Mouse (Mus musculus) CD4-positive, CD25-positive, alpha-beta regulatory T cell, adult 2 months (primary cell): Measurements from ENCODE around the gene Olfr763.
"Not testable (repeated sequence)": the region's sequence is repeated elsewhere in the genome, so short reads cannot be mapped to it uniquely, and the experiment has no call there.

Source experiments
- DNase-seq: peaks from one replicate; pipeline ENCODE4 v3.0.0-alpha.2; 2012; ENCODE audit warnings: low read depth, low spot score

The Olfr763 gene

GRCm38 (mm10) chr10:129010288-129010841 is at the start of gene Olfr763:
Gene Olfr763 (plus strand): TSS chr10:129010791.
- DNase-seq, result no peak

GRCm38 (mm10) chr10:128964961-128965360 is 45.6 kb upstream of the Olfr763 start:
- DNase-seq, result no peak

GRCm38 (mm10) chr10:128965871-128966270 is 44.7 kb upstream of the Olfr763 start:
- no peak for DNase-seq

DNA sequence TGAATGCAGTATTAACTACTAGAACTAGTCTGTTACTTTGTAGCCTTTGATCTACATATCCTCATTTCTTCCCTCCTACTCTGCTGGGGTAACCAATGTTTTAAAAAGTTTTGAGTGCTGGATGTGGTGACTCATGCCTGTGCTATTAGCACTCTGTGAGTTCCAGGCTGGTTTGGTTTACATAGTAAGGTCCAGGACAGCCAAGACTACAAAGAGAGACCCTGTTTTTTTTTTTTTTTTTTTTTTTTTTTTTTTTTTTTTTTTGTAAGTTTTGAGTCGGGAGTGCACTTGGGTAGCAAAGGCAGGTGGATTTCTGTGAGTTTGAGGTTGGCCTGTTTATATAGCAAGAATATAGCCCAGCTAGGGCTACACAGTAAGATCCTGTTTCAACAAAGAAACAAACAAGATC is 42.2 kb upstream of the Olfr763 start:
- no peak for DNase-seq

- DNase-seq, result no peak
Observed at GRCm38 (mm10) chr10:128970740-128971250, 39.8 kb upstream of the Olfr763 start.

GRCm38 (mm10) chr10:128972841-128973240 is 37.8 kb upstream of the Olfr763 start:
- no peak for DNase-seq

DNA sequence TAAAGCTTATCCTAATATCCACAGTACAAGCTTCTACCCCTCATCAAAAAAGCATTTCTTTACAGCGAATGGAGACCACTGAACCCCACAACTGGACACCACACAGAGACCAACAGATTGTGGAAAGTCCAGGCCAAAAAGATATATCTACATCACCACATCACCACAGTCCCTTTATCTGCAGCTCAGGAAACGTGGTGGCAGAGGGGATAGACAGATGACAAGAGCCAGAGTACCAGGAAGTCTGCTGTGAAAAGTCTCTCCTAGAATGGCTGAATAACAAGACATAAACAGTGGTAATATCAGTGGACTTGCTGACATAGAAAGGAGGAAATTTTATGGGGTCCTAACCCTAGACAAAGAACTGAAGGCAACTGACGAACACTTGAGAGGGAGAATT is 34.2 kb upstream of the Olfr763 start:
- no peak for DNase-seq

GRCm38 (mm10) chr10:128977522-128978114 is 33.0 kb upstream of the Olfr763 start:
- DNase-seq, result peak; percentile 60

DNA sequence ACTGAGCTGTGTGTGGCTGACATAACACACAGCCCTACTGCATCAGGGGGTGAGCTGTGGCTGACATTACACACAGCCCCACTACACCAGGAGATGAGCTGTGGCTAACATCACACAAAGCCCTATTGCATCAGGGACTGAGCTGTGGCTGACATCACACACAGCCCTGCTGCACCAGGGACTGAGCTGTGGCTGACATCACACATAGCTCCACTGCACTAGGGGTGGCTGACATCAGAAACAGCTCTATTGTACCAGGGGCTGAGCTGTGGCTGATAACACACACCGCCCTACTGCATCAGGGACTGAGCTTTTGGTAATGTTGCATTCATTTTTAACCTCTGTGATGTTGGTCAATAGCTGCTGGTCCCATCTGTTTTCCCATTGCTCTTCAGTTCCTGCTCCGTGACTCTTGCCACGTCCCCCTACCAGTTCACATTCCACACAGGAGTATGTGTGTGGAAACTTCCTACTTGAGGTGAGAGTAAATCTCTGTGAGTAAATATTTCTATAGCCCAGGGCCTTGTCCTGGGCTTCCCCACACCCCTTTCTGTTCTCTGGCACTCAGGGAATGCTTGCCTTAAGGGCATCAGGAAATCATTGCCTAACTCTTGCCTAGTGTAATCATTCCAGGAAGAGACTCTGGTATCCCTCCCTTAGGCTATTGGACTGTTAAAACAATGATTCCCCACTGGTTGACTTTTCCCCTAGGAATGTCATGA is 29.8 kb upstream of the Olfr763 start:
- DNase-seq, result no peak

GRCm38 (mm10) chr10:128989131-128989530 is 21.5 kb upstream of the Olfr763 start, which contains the start of gene Olfr9:
Gene Olfr9 (plus strand): TSS chr10:128989431.
- DNase-seq, result not testable (repeated sequence)

- not testable (repeated sequence) for DNase-seq
Observed at GRCm38 (mm10) chr10:128990129-128990850, 20.3 kb upstream of the Olfr763 start.

GRCm38 (mm10) chr10:128990994-128991393 is 19.6 kb upstream of the Olfr763 start:
- DNase-seq, result peak; percentile 40

DNA sequence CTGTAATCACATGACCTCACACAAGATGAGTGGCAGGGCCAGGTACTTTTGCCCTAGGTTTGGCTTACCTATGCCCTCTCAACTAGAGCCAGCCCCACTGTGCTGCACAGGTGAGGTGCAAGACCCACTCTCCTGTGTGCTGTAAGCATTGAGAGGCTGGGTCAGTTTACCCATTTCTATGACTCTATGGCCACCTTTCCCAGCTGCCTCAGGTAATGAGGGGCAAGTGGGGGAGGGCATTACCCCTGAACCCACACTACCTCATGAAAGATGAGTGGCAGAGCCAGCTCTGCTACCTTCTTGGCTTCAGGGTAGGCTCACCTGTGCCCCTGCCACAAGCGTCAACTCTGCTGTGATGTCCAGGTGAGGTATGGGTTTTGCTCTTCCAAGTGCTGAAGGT is 14.8 kb upstream of the Olfr763 start:
- DNase-seq, result no peak

- DNase-seq, result no peak
Observed at GRCm38 (mm10) chr10:128996523-128997040, 14.0 kb upstream of the Olfr763 start.

- DNase-seq, result no peak
Observed at GRCm38 (mm10) chr10:129004032-129004920, 6.3 kb upstream of the Olfr763 start.

- DNase-seq, result not testable (repeated sequence)
Observed at GRCm38 (mm10) chr10:129011511-129011910, 920 bp downstream of the Olfr763 start.

GRCm38 (mm10) chr10:129014477-129014876 is 3.9 kb downstream of the Olfr763 start:
- DNase-seq, result no peak

DNA sequence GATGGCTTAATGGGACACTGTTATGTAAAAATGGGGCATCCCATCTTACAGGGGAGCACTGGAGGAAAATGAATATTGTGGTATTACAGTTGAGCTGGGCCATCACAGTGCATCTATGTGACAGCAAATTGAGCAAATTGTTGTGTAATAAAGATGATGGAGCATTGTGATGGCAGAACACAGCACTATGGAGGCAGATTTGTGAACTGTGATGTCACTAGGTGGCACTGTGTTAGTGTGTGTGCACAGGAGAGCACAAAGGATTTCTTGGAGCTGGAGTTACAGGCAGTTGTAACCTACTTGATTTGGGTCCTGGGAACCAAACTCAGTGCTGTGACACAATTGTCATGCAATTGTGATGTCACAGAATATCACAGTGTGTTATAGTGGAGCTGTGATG is 12.7 kb downstream of the Olfr763 start:
- no peak for DNase-seq

GRCm38 (mm10) chr10:129026018-129026662 is 15.5 kb downstream of the Olfr763 start:
- peak; percentile 59 for DNase-seq

DNA sequence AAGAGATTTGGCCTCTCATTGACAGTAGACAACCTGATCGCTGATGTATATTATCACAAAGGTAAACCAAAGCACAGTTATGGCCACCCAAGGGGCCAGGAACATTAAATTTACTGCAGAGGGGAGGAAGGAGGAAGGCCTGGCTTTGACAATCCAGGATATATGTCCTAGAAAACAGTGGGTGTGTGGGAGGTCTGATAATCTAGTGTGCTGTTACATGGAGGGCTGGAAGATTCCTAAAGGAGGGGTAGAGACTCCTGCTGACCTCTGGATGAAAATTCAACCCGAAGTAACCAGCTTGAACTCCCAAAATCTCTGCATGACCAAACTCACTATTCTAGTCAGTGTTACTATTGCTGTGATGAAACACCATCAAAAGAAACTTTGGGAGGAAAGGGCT is 17.8 kb downstream of the Olfr763 start:
- no peak for DNase-seq
